Mouse (Mus musculus) spleen, adult 2 months (tissue): ENCODE measurements around the gene Tmprss4.

Experiments
- CTCF ChIP-seq: fragments of 200-500 bp; IDR thresholded peaks from 2 replicates; pipeline ENCODE4 v1.5.1; 2011; ENCODE audit warnings: mild to moderate bottlenecking, inconsistent platforms; ENCODE audit not compliant: insufficient read depth, insufficient read length, insufficient replicate concordance; ENCODE audit errors: extremely low read depth
- POLR2A ChIP-seq: fragments of 200-500 bp; IDR thresholded peaks from 2 replicates; pipeline ENCODE4 v1.6.1; 2011; ENCODE audit warnings: low read depth, low read length, inconsistent platforms

- no peak for TF ChIP-seq CTCF
- TF ChIP-seq POLR2A = no peak
Observed at GRCm38 (mm10) chr9:45202021-45202798, 1.7 kb downstream of the Tmprss4 start.
